Mouse (Mus musculus) kidney, postnatal 4 days (tissue): ENCODE measurements around the gene Sympk.

ENCODE experiments used
- DNase-seq, 2 experiments: peaks; one replicate each; pipeline ENCODE4 v3.0.0; 2021; ENCODE audit warnings: mixed read lengths in 2 of 2

Gene Sympk

DNA sequence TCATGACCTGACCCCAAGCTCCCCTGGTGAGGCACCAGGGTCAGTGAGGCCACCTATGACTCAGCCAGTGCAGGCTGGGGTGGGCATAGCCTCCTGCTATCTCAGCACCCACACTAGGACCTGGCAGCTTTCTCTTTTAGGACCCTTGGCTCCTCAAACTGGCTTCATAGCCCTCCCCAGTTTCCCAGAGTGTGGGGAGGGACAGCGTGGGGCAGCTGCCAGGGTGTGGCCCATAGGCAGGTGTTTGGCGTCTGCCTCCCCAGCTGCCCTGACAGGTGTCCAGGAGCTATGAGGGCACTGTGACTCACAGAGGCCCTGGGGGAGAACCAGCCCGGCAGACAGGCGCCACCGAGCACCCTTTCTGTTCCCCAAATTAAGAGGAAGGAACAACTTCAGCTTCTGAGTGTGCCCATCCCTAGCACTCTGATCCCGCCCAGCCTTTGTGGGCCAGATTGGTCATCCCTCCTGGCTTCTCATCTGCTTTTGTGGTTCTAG is 60.1 kb downstream of the Sympk start:
- DNase-seq = no peak

DNA sequence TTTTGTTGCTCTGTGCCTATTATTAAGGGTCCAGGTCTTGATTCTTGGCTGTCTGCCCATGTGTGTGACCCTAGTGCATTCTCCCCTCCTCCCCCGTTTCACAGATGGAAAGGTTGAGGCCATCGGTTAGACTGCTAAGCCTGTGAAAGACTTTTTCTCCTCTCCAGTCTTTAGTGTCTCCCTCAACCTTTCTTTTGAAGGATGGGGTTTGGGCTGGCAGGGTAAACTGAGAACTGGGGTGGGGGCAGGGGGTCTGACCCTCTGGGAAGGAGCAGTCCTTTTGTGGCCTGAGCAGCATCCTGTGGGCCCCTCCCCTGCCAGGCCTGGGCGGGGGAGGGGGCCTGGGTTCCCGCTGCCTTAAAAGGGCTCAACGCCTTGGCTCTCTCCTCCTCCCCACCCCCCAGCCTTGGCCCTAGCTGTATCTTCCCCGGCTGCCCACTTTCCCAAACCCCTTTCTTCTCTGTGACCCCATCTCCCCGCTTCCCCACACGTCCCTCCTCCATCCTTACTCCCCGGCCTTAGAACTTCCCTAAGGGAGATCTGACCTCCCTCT is 60.8 kb downstream of the Sympk start:
- DNase-seq = no peak

DNA sequence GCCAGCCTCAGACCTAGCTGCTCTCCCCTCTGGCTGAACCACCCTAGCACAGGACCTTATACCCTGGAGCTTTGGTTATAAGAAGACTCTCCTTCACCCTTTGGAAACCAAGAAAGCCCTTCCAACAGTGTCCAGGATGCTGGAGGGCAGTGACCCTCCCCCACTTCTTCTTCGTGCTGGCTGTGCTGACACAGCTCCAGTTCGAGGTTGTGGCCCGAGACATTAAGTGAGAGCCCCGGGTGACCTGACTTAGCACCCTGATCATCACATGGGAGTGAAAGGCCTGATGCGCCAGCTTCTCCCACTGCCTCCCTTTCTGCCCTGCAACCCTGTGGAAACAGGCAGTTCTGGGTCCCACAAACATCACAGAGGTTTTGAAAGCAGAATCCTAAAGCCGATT is 61.3 kb downstream of the Sympk start:
- peak in 1 of 2 experiments; percentile 35 for DNase-seq

DNA sequence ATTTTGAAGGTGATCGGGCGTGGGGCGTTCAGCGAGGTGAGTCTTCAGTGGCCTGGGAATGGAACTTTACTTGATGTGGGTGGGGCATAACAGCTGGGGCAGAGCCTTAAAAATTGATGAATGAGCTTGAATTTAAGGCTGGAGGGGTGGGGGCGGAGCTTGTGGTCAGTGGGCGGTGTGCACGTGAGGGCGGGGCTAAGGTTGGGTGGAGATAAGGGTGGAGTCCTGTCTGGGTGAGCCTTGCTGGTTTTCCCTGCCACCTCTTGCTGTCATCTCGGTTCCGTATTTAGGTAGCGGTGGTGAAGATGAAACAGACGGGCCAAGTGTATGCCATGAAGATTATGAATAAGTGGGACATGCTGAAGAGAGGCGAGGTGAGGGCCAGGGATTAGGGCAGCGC is 61.9 kb downstream of the Sympk start:
- peak; percentile 81 to 85 for DNase-seq

DNA sequence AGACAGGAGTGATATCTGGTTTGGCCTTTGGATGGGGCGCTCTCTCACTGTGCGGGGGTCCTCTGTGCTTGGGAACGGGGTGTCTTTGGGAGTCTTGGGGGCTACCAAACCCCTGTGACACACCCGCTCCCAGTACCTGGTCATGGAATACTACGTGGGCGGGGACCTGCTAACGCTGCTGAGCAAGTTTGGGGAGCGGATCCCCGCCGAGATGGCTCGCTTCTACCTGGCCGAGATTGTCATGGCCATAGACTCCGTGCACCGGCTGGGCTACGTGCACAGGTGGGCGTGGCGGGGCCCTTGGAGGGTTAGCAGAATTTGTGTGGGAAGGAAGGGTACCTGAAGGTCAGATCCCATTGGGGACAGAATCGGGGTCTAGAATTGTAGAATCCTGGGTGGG is 62.6 kb downstream of the Sympk start:
- DNase-seq = no peak

DNA sequence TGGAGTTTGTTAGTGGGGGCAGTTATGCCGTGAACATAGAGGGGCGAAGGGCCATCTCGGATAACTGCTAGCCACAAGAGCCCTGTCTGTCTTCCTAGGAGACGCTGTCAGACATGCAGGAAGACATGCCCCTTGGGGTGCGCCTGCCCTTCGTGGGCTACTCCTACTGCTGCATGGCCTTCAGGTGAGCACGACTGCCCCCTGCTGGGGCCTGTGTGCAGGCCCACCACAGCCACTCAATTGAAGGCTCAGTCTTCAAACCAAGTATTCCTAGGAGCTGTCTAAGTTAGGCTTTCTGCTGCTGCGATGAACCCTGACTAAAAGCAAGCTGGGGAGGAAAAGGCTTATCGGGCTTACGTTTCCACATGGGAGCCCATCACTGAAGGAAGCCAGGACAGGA is 64.6 kb downstream of the Sympk start:
- DNase-seq = peak; percentile 81 to 87

DNA sequence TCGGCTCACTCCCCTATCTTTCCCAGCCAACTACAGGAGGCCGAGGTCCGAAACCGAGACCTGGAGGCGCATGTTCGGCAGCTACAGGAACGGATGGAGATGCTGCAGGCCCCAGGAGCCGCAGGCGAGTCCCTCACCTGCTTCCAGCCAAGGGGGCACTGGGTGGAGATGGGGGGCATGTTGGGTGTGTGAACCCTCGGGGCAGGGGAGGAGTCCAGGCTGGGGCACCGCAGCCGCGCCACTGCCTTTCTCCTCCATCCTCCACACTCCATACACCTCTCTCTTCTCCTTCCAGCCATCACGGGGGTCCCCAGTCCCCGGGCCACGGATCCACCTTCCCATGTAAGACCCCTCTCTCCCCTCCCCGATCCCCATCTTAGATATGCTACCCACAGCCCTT is 67.7 kb downstream of the Sympk start:
- peak in 1 of 2 experiments; percentile 15 for DNase-seq

DNA sequence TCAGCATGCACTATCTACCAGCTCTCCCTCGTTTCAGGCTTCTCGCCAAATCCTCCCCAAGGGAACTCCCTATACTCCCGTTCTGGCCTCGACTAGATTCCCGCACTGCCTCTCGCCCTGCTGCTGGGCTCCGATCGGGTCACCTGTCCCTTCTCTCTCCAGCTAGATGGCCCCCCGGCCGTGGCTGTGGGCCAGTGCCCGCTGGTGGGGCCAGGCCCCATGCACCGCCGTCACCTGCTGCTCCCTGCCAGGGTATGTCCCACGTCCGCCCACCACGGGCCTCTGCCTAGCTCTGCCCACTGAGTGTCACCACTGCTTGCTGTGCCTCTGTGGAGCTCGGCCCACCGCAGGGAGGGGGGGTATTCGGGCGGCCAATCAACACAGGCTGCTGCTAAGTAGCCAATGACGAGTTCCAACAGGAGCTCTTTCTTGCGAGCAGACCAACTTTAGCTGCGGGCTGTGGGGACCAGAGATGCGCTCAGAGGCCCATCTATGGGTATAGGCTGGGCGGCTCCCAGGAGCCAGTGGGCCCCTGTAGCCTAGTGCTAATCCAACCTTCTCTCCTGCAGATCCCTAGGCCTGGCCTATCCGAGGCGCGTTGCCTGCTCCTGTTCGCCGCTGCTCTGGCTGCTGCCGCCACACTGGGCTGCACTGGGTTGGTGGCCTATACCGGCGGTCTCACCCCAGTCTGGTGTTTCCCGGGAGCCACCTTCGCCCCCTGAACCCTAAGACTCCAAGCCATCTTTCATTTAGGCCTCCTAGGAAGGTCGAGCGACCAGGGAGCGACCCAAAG is 68.4 kb downstream of the Sympk start:
- peak; percentile 76 to 87 for DNase-seq

DNA sequence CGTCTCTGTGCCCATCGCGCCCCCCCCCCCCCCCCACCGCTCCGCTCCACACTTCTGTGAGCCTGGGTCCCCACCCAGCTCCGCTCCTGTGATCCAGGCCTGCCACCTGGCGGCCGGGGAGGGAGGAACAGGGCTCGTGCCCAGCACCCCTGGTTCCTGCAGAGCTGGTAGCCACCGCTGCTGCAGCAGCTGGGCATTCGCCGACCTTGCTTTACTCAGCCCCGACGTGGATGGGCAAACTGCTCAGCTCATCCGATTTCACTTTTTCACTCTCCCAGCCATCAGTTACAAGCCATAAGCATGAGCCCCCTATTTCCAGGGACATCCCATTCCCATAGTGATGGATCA is 69.0 kb downstream of the Sympk start:
- peak; percentile 92 to 95 for DNase-seq

DNA sequence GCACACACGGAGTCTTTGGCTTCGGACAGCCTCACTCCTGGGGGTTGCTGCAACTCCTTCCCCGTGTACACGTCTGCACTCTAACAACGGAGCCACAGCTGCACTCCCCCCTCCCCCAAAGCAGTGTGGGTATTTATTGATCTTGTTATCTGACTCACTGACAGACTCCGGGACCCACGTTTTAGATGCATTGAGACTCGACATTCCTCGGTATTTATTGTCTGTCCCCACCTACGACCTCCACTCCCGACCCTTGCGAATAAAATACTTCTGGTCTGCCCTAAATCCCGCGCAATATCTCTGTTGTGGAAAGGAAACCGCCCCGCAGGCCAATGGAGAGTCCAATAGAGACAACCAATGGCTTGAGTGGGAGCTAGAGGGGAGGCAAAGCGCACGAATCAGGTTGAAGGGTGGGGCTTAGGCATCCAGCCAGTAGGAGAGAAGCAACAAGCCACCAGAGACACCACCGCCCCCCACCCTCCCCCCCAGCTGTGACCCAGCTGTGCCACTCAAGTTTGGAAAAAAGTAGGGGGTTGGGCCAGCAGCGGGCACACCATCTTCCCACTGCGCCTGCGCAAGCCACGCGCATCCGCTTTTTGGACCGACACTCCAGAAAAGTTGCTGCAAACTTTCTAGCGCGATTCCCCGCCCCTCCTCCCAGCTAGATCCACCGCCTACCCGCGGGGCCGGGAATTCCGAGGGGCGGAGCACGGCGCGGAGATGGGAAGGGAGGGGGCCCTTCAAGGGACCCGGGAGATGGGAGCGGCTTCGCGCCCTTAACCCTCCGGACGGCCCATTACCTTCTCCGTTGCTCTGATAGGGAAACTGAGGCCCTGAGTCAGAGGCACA is 69.6 kb downstream of the Sympk start:
- peak; percentile 98 to 99 for DNase-seq

DNA sequence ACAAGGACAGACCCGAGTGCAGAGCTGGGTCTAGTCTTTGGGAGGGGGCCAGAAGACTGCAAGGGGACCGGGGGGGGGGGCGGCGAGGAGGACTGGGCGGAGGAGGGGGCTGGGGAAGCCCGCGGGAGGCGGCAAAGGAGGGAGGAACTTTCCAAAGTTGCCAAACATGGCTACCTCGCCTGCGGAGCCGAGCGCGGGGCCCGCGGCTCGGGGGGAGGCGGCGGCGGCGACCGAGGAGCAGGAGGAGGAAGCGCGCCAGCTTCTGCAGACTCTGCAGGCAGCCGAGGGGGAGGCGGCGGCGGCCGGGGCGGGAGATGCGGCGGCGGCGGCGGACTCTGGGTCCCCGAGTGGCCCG is 70.3 kb downstream of the Sympk start, which contains the start of gene Six5:
TSS of gene Six5 (plus strand) at position 124 of the 355 bp plus-strand sequence.
- DNase-seq = peak; percentile 70 to 83

DNA sequence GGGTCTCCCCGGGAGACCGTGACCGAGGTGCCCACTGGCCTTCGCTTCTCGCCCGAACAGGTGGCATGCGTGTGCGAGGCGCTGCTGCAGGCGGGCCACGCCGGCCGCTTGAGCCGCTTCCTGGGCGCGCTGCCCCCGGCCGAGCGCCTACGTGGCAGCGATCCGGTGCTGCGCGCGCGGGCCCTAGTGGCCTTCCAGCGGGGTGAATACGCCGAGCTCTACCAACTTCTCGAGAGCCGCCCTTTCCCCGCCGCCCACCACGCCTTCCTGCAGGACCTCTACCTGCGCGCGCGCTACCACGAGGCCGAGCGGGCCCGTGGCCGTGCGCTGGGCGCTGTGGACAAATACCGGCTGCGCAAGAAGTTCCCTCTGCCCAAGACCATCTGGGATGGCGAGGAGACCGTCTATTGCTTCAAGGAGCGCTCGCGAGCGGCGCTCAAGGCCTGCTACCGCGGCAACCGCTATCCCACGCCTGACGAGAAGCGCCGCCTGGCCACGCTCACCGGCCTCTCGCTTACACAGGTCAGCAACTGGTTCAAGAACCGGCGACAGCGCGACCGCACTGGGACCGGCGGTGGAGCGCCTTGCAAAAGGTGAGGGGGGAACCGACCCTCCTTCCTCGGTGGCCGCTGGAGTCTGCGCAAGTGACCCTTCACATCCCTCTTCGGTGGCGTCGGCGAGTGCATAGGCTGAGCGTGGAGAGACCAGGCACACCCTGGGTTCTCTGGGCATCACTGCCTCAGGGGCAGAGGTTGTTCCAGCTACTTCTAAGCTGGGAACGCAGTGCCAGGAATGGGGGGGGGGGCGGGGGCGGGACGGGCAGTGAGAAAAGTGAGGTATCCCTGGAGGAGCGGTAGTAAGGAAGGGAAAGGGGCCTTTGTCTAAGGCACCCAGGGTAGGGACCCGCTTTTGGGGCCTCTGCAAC is 70.9 kb downstream of the Sympk start:
- peak; percentile 70 to 83 for DNase-seq

DNA sequence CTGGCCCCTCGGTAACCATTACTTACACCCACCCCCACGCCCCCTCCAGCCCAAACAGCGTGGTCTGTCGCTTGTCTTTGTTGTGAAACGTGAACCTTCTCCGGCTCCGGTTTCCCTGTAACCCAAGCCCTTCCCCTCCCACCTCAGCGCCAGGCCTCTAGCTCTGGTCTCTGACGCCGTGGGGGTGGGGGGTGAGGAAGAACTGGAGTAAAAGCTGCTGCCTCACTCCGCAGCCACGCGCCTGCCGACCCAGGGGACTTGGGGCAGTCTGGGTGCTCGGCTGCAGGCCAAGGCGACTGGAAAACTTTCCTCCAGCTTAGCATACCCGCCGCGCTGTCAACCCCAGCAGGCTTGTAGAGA is 71.6 kb downstream of the Sympk start:
- peak; percentile 87 to 92 for DNase-seq

DNA sequence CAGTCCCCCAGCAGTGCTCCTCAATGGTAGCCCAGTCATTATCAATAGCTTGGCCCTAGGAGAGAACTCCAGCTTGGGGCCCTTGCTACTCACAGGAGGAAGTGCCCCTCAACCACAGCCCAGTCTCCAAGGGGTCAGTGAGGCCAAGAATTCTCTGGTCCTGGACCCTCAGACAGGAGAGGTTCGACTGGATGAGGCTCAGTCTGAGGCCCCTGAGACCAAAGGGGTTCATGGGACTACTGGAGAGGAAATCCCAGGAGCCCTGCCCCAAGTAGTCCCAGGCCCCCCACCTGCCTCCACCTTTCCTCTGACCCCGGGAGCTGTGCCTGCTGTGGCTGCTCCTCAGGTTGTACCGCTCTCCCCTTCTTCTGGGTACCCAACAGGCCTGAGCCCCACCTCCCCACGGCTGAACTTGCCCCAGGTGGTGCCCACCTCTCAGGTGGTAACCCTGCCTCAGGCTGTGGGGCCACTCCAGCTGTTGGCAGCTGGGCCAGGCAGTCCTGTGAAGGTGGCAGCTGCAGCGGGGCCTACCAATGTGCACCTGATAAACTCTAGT is 72.3 kb downstream of the Sympk start:
- DNase-seq = no peak

DNA sequence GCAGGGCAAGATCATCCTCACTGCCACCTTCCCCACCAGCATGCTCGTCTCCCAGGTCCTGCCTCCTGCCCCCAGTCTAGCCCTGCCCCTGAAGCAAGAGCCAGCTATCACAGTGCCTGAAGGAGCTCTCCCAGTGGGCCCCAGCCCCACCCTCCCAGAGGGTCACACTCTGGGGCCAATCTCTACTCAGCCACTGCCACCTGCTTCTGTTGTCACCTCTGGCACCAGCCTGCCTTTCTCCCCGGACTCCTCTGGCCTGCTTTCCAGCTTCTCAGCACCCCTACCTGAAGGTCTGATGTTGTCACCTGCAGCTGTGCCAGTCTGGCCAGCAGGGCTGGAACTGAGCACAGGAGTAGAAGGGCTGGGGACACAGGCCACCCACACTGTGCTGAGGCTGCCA is 73.0 kb downstream of the Sympk start:
- DNase-seq = no peak

DNA sequence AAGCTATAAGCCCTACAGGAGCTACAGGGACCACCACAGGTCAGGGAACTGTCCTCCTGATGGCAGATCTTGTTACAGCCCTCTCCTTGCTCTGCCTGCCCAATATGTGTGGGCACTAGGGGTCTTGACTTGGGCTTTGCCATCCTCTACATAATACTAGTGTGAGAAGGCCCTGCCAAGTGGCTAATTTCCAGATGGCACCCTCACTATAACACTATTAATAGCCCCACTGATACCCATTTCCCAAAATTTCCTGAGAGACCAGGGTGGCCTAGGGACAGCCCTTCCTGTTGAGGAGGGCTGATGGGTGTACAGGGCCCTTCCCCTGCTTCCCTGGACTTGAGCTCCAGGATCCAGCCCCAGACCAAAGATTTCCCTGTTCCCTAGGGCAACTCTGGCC is 73.7 kb downstream of the Sympk start:
- no peak for DNase-seq

DNA sequence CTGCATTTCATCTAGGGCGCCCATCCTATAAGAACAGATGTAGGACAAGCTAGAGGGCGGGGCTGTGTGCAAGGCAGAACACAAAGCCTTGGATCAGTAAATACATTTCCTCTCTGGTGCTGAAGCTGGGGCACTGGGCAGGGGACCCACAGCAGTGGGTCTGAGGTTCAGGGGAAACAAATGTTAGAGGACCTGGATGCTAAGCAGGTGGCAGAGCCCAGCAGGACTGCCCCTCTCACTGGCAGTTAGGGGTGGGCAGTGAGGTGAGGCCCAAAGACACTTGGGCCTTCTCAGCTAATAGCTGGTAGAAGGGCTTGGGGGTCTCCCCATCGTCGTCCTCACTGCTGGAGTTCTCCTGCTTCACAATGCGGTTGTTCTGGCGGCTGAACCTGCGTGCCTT is 74.6 kb downstream of the Sympk start:
- DNase-seq = no peak

DNA sequence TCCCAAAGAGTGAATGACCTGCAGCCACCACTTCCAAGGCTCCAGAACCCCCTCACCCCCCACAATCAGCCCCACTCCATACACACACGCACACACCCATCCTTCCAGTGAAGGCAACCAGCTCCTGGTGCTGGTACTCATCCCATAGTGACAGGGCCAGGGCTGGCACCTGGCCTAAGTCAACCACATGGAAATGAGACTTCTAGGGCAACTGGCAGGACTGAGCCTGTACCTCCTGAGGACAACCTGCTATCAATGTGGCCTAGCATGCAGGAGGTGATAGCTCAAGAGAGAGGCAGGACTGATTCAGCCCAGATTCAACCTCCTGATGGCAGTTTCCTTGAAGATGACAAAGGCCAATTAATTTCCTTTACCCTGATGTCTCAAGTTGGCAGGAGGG is 76.1 kb downstream of the Sympk start:
- no peak for DNase-seq

DNA sequence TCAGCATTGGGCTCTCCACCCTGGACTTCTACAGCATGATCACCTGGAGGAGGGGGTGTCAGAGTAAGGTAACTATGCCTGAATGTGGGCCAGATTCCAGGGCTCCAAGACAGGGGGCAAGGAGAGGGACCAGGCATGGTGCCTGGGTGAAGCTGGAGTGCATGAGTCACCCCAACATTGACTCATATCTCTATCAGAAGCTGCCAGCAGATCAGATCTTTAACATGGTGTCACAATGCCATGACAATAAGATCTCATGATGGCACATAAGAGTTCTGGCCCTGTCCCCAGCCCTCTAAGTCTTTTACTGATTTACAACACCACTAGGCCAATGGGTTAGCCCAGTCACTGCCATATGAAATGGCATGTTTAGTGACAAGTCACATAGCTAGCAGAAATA is 79.6 kb downstream of the Sympk start:
- DNase-seq = no peak
